ENCODE assay signal across 10 mouse cellular contexts in the genomic region with DNA sequence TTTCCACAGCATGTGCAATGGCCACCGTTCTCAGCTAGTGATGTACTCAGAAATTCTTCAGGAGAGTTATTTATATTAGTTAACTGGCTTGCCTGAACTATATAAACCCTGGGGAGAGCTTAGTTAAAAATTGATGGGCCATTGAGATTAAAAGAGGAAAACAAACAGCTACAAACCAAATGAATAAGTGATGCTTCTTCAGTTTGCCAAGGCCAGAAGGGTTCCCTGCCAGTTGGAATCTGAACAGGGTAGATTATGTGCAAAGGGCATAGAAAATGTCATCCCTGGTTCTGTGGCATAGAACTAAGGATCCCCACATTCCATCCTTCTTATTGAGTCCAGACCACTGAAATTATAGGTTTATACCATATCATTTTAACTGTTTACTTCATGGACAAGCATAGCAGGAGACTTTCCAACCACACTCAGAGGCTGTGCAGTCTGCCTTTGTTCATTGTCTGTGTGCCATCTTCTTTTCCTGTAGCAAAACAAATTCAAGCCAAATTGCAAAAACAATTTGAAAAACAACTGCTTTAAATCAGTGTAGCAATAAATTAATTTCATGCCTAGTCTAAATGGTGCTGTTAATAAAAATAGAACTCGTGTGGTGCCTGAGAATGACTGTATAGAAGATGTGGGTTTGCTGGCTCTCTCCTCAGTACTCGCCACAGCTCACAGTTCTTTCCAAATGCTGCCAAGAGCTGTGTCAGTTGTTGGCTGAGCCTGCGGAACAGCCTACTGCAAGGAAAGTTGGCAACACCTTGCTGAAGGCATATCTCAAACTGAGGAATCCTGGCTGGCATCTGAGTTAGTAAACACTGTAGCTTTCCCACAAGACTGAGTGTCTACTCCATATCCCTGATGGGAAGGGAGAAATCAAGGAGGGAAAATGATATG.
DNase-seq lines count a peak whose midpoint lies in the region; ATAC-seq and TF ChIP-seq lines count a peak whose summit lies in the region.
"Had no signal": no experiment of that assay in that cellular context is flagged by ENCODE, and none has a peak within 500 bp of the region (broad histone marks: within the 10 kb centered on the region; RNA-seq: fewer than 3 reads in every experiment).

No protein-coding gene starts in this region.

- no peak overlapping the region for H3K27ac ChIP-seq in thymus, adult 2 months (ENCODE audit: control insufficient read depth, insufficient read depth, low read length)
- H3K27ac ChIP-seq: stomach, embryonic 15.5 days had no signal

- WGBS in thymus, adult 2 months, result 80% methylated on average over 4 of the region's 4 CpGs

- peak; percentile 42 for DNase-seq in adrenal gland, postnatal 10 days
- DNase-seq in adrenal gland, postnatal 4 days (ENCODE audit: low spot score in 2 of 2), result no peak
- DNase-seq in kidney, postnatal 36 days, result peak; percentile 28
- no peak for DNase-seq in kidney, postnatal 4 days
- peak; percentile 34 to 48 for DNase-seq in layer of hippocampus, adult 18-20 months (ENCODE audit: low spot score in 2 of 2)
- DNase-seq in right cerebral cortex, postnatal 25 days, result peak; percentile 65
- no peak for DNase-seq in thymus, adult 2 months
- DNase-seq: kidney, postnatal 10 days had no signal

- no peaks in the 10 kb centered on the region for H3K36me3 ChIP-seq in thymus, adult 2 months (ENCODE audit: control insufficient read depth, insufficient read depth, low read length)
- H3K36me3 ChIP-seq: stomach, embryonic 15.5 days had no signal

- ATAC-seq in granulocyte monocyte progenitor cell, adult 5-6 weeks (replicated peaks; ENCODE audit: poor library complexity, severe bottlenecking), result no peak

- no peaks in the 10 kb centered on the region for H3K27me3 ChIP-seq in thymus, adult 2 months (ENCODE audit: control insufficient read depth, insufficient read depth, low read length)
- H3K27me3 ChIP-seq: stomach, embryonic 15.5 days had no signal

- H3K4me1 ChIP-seq in thymus, adult 2 months (replicated peaks; ENCODE audit: control insufficient read depth, insufficient read depth, low read length), result no peaks in the 10 kb centered on the region
- H3K4me1 ChIP-seq: stomach, embryonic 15.5 days had no signal

- TF ChIP-seq CTCF in thymus, adult 2 months (IDR thresholded peaks at IDR 0.05; ENCODE audit: borderline replicate concordance, control insufficient read depth, extremely low read depth, insufficient read depth, low read length, poor library complexity), result no peak

- no peak for TF ChIP-seq POLR2A in thymus, adult 2 months (IDR thresholded peaks at IDR 0.05; ENCODE audit: control insufficient read depth, extremely low read depth, insufficient read depth, low read length, poor library complexity)

- no peak overlapping the region for H3K4me3 ChIP-seq in thymus, adult 2 months (ENCODE audit: control insufficient read depth, insufficient read depth, low read length)
- H3K4me3 ChIP-seq: stomach, embryonic 15.5 days had no signal

Comparison
In these comparisons a context has a peak if more than half of its experiments do, and no peak if none do; other contexts are left out.
1. DNase-seq: peak in adrenal gland, postnatal 10 days (single experiment), kidney, postnatal 36 days (2 of 2), layer of hippocampus, adult 18-20 months (2 of 2) and right cerebral cortex, postnatal 25 days (single experiment); none in adrenal gland, postnatal 4 days (0 of 2), kidney, postnatal 4 days (0 of 2) and thymus, adult 2 months (single experiment).